Mouse (Mus musculus) adrenal gland, adult (tissue): ENCODE measurements at regions not wholly inside any gene's neighbourhood (a gene's known extent, or its start where the extent isn't known, plus 50 kb on each side); places are given as distances from the start of the nearest gene placed in this dataset.

Experiments used
- DNase-seq, 2 experiments: peaks; one replicate each; pipeline ENCODE4 v3.0.0; 2022 to 2023; ENCODE audit warnings: low spot score in 1 of 2; ENCODE audit not compliant: inconsistent age in 2 of 2

- DNase-seq = no peak
These were observed 108.4 kb upstream of the Fbxo11 start for GRCm38 (mm10) chr17:88173354-88174032.

- no peak for DNase-seq
These were observed 109.2 kb upstream of the Fbxo11 start for GRCm38 (mm10) chr17:88174242-88174679.

- no peak for DNase-seq
These were observed 111.0 kb upstream of the Fbxo11 start for GRCm38 (mm10) chr17:88175951-88176623.

- no peak for DNase-seq
These were observed 125.6 kb upstream of the Fbxo11 start for GRCm38 (mm10) chr17:88190735-88191134.

- no peak for DNase-seq
These were observed 126.4 kb upstream of the Fbxo11 start for GRCm38 (mm10) chr17:88191444-88191843.

- no peak for DNase-seq
These were observed 127.1 kb upstream of the Fbxo11 start for GRCm38 (mm10) chr17:88191930-88192807.

- DNase-seq = no peak
These were observed 129.6 kb upstream of the Fbxo11 start for GRCm38 (mm10) chr17:88194693-88195092.

- peak; percentile 90 to 96 for DNase-seq
These were observed 130.2 kb upstream of the Fbxo11 start for GRCm38 (mm10) chr17:88195303-88195702.

- no peak for DNase-seq
These were observed 130.8 kb upstream of the Fbxo11 start for GRCm38 (mm10) chr17:88195893-88196292.

GRCm38 (mm10) chr17:88196322-88196721, 131.2 kb upstream of the Fbxo11 start:
- DNase-seq = no peak

GRCm38 (mm10) chr17:88197381-88197780, 132.3 kb upstream of the Fbxo11 start:
- peak in 1 of 2 experiments; percentile 33 for DNase-seq

- no peak for DNase-seq
These were observed 136.3 kb upstream of the Fbxo11 start for GRCm38 (mm10) chr17:88201249-88201970.

- DNase-seq = no peak
These were observed 137.1 kb upstream of the Fbxo11 start for GRCm38 (mm10) chr17:88202214-88202613.

GRCm38 (mm10) chr17:88209565-88209964, 144.5 kb upstream of the Fbxo11 start:
- DNase-seq = no peak

GRCm38 (mm10) chr17:88212121-88212520, 147.0 kb upstream of the Fbxo11 start:
- peak; percentile 42 to 78 for DNase-seq

GRCm38 (mm10) chr17:88214746-88215145, 149.7 kb upstream of the Fbxo11 start:
- peak; percentile 64 to 89 for DNase-seq

GRCm38 (mm10) chr17:88222379-88222955, 157.4 kb upstream of the Fbxo11 start:
- DNase-seq = no peak

GRCm38 (mm10) chr17:88240476-88240875, 175.4 kb upstream of the Fbxo11 start:
- DNase-seq = no peak

- no peak for DNase-seq
These were observed 183.5 kb upstream of the Fbxo11 start for GRCm38 (mm10) chr17:88248625-88249024.

- DNase-seq = peak; percentile 64 to 89
These were observed 186.9 kb upstream of the Fbxo11 start for GRCm38 (mm10) chr17:88251949-88252521.
